Mouse (Mus musculus) retina, embryonic 14.5 days (tissue): Measurements from ENCODE around the gene Pars2.
A peak's percentile ranks its signal among the peaks of the same experiment; 100 is the strongest.

Experiments
- DNase-seq: peaks from one replicate; pipeline ENCODE4 v3.0.0-alpha.2; 2015; ENCODE audit warnings: low spot score

The Pars2 gene

GRCm38 (mm10) chr4:106634086-106634479 is 16.8 kb upstream of the Pars2 start:
- DNase-seq = no peak

- peak; percentile 3 for DNase-seq
Observed at GRCm38 (mm10) chr4:106643483-106644217, 7.2 kb upstream of the Pars2 start.

GRCm38 (mm10) chr4:106644218-106644610 is 6.7 kb upstream of the Pars2 start:
- no peak for DNase-seq

GRCm38 (mm10) chr4:106645797-106646196 is 5.1 kb upstream of the Pars2 start:
- no peak for DNase-seq

GRCm38 (mm10) chr4:106647137-106647536 is 3.7 kb upstream of the Pars2 start:
- no peak for DNase-seq

GRCm38 (mm10) chr4:106652546-106652945 is 1.7 kb downstream of the Pars2 start:
- DNase-seq = no peak

GRCm38 (mm10) chr4:106653051-106653450 is 2.2 kb downstream of the Pars2 start:
- DNase-seq = no peak

GRCm38 (mm10) chr4:106655681-106656080 is 4.8 kb downstream of the Pars2 start:
- DNase-seq = no peak

- DNase-seq = no peak
Observed at GRCm38 (mm10) chr4:106663956-106664470, 13.1 kb downstream of the Pars2 start.

- DNase-seq = no peak
Observed at GRCm38 (mm10) chr4:106664697-106665096, 13.8 kb downstream of the Pars2 start.

- DNase-seq = no peak
Observed at GRCm38 (mm10) chr4:106665269-106665668, 14.4 kb downstream of the Pars2 start.

- DNase-seq = no peak
Observed at GRCm38 (mm10) chr4:106665673-106666072, 14.8 kb downstream of the Pars2 start.

- DNase-seq = no peak
Observed at GRCm38 (mm10) chr4:106666546-106666945, 15.7 kb downstream of the Pars2 start.

GRCm38 (mm10) chr4:106676749-106677148 is 25.9 kb downstream of the Pars2 start:
- DNase-seq = no peak

- peak; percentile 96 for DNase-seq
Observed at GRCm38 (mm10) chr4:106678442-106679118, 27.7 kb downstream of the Pars2 start, which contains the start of gene Ttc4. Gene Ttc4, minus strand, starts transcription at chr4:106678944.

GRCm38 (mm10) chr4:106679152-106679551 is 28.3 kb downstream of the Pars2 start:
- no peak for DNase-seq

GRCm38 (mm10) chr4:106680955-106681354 is 30.1 kb downstream of the Pars2 start:
- DNase-seq = no peak

GRCm38 (mm10) chr4:106688636-106689296 is 37.9 kb downstream of the Pars2 start:
- DNase-seq = no peak

GRCm38 (mm10) chr4:106693841-106694430 is 43.1 kb downstream of the Pars2 start:
- DNase-seq = no peak

GRCm38 (mm10) chr4:106699989-106700388 is 49.1 kb downstream of the Pars2 start:
- peak; percentile 75 for DNase-seq

- no peak for DNase-seq
Observed at GRCm38 (mm10) chr4:106700798-106701197, 49.9 kb downstream of the Pars2 start.

- DNase-seq = no peak
Observed at GRCm38 (mm10) chr4:106703956-106704355, 53.1 kb downstream of the Pars2 start.
